Mouse (Mus musculus): Measurements from ENCODE around the gene Rnft2. TPM values are rescaled to one million over a fixed set of nuclear protein-coding genes. Genes with fewer than 3 reads are reported as not detected.

Rnft2 gene
- total RNA-seq, 4 experiments from 2014 or later, result 4.3 to 13.9 (median 7.0) TPM

GRCm38 (mm10) chr5:118172078-118172723 is 72.7 kb downstream of the Rnft2 start:
- no peak for DNase-seq

GRCm38 (mm10) chr5:118171665-118172064 is 73.3 kb downstream of the Rnft2 start:
- no peak for DNase-seq

DNA sequence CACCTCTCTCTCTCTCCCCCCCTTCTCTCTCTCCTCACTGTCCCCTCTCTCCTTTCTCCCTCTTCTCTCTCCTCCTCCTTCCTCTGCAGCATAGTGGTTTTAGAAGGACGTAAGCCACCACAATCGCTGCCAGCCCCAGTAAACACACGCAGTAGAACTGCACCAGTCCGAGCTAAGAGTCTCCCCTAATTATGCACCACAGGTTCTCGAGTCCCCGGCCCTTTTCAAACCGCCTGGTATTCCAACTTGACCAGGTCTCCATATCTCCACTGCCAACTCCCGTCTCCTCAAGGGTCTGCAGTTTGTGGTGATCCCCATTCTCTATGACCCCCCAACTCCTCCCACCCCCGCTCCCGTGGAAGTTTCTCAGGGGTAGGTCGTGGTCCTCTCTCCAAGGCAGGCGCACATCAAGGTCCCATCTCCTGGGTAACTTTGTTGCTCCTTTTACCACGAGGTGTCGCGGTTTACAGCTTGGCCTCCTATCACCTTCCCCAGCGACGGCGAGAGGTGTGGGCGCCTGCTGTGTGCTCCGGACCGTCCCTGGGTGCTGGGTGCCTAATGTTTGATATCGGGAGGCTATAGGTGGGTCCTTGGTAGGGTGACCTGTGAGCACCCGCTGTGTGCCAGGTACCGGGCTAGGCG is 73.9 kb downstream of the Rnft2 start:
- DNase-seq, result no peak

GRCm38 (mm10) chr5:118169222-118170221 is 75.4 kb downstream of the Rnft2 start:
- no peak for DNase-seq

- DNase-seq, result no peak
Measured at GRCm38 (mm10) chr5:118167561-118167995, 77.3 kb downstream of the Rnft2 start.

DNA sequence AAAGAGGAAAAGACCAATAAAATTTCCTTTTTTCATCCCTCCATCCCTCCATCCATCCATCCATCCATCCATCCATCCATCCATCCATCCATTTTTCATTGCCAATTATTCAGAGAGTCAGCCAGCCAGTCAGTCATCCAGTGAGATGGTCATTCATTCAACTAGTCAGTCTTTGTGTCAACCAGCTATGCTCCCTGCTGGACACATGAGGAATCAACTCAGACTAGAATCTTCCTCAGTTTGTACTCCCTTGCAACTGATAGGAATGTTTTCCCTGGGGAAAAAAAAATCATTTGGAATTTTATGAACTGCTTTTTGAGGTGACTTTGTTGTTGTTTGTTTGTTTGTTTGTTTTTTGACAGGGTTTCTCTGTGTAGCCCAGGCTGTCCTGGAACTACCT is 79.5 kb downstream of the Rnft2 start:
- DNase-seq, result no peak

DNA sequence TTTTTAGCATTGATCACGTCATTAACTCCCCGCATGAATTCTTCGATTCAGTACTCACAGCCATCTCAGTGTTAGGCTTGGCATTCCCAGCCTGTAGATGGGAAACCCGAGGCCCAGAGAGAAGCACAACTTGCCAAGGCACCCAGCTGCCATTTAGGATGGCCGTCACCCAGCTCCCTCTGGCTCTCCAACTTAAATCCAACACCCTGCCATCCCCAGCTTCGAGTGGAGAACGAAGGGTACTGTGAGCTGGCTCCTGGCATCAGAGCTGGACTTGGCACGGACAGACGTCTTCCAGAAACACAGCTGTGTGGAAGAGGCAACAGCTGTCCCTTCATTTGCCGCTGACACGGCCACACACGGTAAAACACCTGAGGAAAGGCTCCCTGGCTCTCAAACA is 80.3 kb downstream of the Rnft2 start, which contains the start of gene Hrk:
TSS of gene Hrk (plus strand) at position 68 of the 400 bp plus-strand sequence.
- DNase-seq, result no peak

DNA sequence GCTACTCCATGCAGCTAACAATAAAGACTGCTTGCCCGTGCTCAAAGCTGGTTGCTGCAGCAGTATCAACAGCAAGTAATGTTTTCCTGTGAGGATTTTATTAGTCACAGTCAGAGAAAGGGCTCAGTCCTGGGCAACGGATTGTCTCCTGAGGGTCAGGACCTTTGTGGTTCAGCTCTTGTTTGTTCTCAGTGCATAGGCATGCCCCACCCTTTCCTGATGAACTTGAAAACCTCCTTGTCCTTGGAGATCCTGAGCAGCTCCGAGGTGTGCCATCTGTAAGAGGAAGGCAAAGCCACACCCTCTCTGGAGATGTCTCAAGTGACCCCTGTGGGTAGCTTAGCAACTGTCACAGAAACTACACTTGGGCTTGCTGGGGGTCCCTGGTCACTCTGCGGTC is 84.2 kb downstream of the Rnft2 start:
- DNase-seq, result no peak

- no peak for DNase-seq
Measured at GRCm38 (mm10) chr5:118156976-118157375, 87.9 kb downstream of the Rnft2 start.

DNA sequence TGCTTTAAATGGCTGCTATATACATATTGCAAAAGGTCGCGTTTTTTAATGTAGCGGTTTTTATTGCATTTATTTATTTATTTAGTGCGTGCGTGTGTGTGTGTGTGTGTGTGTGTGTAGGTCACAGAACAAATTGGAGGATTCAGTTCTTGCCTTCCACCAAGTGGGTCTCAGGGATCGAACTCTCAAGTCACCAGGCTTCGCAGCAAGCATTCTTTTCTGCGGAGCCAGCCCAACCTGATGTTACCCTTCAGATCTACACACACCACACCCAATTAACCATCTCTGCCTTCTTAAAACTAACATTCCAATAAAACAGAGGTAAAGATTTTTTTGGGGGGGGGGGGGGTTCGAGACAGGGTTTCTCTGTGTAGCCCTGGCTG is 89.4 kb downstream of the Rnft2 start:
- DNase-seq, result no peak

GRCm38 (mm10) chr5:118154839-118155564 is 89.9 kb downstream of the Rnft2 start, which contains the start of gene Fbxw8:
Gene Fbxw8 (minus strand): TSS chr5:118155464.
- DNase-seq, result peak; percentile 70

DNA sequence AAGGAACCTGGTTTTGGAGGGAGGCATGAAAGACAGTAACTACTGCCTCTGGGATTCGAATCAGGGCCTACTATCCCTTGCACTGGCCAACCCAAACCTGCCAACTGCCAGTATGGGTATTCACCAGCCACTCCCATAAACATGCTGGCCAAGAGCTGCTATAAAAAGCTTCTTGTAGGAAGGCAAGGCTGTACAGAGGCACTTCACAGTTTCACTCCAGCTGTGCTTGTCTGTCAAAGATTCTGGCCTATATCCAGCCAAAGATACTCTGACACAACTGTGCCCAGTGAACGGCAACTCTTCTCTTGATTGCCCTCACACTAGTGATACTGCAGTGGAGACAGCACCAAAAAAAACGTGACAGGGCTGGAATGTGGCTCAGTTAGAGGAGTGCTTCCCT is 95.2 kb downstream of the Rnft2 start:
- DNase-seq, result no peak

DNA sequence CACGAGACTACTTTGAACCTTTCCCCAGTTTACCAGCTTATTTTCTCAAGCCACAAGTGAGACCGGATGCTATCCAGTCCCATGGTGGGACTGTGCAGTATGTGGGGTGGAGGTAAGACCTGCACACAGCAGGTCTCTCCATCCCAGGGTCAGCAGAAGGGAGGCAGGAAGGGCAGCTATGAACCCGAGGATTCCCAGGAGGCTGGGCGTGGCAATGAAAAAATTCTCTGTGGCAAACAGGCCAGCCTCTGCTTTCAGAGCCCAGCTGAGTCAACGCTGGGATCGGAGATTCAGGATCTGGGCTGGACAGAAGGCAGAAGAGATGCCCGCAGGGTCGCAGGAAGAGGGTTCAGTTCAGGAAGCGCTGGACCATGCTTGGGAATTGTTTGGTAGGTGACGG is 97.7 kb downstream of the Rnft2 start:
- no peak for DNase-seq

DNA sequence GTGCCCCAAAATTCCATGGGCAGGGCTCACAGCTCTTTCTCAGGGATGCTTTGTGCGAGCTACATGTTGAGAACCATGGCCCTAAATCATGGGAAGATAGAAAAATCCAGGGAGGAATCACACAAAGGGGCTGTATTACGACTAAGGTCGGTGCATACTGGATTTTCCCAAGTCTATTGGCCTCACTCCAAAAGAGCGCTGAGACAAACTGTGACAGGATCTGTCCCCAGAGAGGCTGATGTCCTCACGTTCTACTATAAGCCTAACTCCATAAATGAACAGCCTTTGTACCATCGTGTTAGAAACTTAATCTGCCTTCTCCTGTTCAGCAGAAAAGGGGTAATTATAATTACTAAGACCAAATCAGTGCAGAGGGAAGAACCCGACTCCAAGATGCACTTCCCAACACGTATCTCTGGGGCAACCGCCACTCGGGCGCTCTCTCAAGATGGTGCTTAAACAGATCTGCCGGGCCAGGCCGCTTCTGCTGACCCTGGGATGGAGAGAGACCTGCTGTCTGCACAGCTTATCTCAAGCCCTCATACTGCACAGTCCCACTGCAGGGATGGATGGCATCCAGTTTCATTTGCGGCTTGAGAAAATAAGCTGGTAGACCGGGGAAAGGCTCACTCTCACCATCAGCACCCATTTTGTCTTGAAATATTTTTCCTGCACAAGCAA is 98.8 kb downstream of the Rnft2 start:
- no peak for DNase-seq

DNA sequence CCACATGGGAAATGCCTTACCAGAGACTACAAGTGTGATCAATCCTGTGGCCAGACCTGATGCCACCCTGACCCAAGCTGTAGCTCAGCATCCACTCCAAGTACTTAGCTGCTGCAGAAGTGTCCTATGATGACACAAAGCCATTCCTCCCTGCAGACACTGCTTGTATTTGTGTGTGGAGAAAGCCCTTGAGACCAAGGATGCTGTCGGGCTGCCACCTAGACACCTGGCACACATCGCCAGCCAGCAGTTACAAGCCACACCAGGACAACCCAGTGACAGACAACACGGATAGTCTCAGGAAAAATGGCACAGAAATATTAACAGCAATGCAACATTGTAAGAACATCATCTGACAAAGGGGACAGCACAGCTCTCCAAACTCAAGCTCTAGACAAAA is 99.5 kb downstream of the Rnft2 start:
- no peak for DNase-seq

- DNase-seq, result no peak
Measured at GRCm38 (mm10) chr5:118144770-118145169, 100.1 kb downstream of the Rnft2 start.

GRCm38 (mm10) chr5:118144327-118144726 is 100.6 kb downstream of the Rnft2 start:
- DNase-seq, result no peak

- DNase-seq, result no peak
Measured at GRCm38 (mm10) chr5:118143211-118144026, 101.5 kb downstream of the Rnft2 start.

GRCm38 (mm10) chr5:118142471-118142870 is 102.4 kb downstream of the Rnft2 start:
- no peak for DNase-seq
